Mouse (Mus musculus): ENCODE measurements around the gene Gse1.

- no peak for TF ChIP-seq POLR2A (IDR thresholded peaks at IDR 0.05; ENCODE audit: insufficient read length, low read depth)
- TF ChIP-seq POLR2AphosphoS2 (IDR thresholded peaks at IDR 0.05; ENCODE audit: insufficient read length, low read depth), result no peak
- no peak for TF ChIP-seq MYOD1 (IDR thresholded peaks at IDR 0.05; ENCODE audit: control insufficient read depth in 1 of 3, insufficient read length in 2 of 3, low read depth in 2 of 3)
- no peak for TF ChIP-seq TCF12 (IDR thresholded peaks at IDR 0.05; ENCODE audit: insufficient read depth, poor library complexity, severe bottlenecking)
- TF ChIP-seq USF1 (IDR thresholded peaks at IDR 0.05; ENCODE audit: low read depth), result no peak
- TF ChIP-seq MAX (IDR thresholded peaks at IDR 0.05; ENCODE audit: low read depth), result no peak
- TF ChIP-seq TCF3 (IDR thresholded peaks at IDR 0.05; ENCODE audit: insufficient read length, low read depth), result no peak
- no peak for TF ChIP-seq REST (IDR thresholded peaks at IDR 0.05; ENCODE audit: insufficient read depth, insufficient read length)
- no peak for TF ChIP-seq CEBPB (IDR thresholded peaks at IDR 0.05; ENCODE audit: insufficient read depth, poor library complexity, severe bottlenecking)
Observed at GRCm38 (mm10) chr8:120293421-120294357, 65.4 kb downstream of the Gse1 start.

Measured in myocyte (in vitro differentiated cells).